Mouse (Mus musculus) CD4-positive, CD25-positive, alpha-beta regulatory T cell, adult 2 months (primary cell): ENCODE data around the gene Hint1.

Experiments
- DNase-seq: peaks from one replicate; pipeline ENCODE4 v3.0.0-alpha.2; 2012; ENCODE audit warnings: low read depth, low spot score

The Hint1 gene

GRCm38 (mm10) chr11:54861471-54862420, 4.4 kb upstream of the Hint1 start:
- peak; percentile 15 for DNase-seq

- peak; percentile 61 for DNase-seq
Measured at GRCm38 (mm10) chr11:54862621-54863520, 3.3 kb upstream of the Hint1 start.

- DNase-seq = peak; percentile 17
Measured at GRCm38 (mm10) chr11:54865330-54866085, 675 bp upstream of the Hint1 start.

GRCm38 (mm10) chr11:54867049-54867385, 834 bp downstream of the Hint1 start:
- DNase-seq = no peak

GRCm38 (mm10) chr11:54867903-54868434, 1.8 kb downstream of the Hint1 start:
- DNase-seq = peak; percentile 15

GRCm38 (mm10) chr11:54868445-54868844, 2.3 kb downstream of the Hint1 start:
- no peak for DNase-seq

- no peak for DNase-seq
Measured at GRCm38 (mm10) chr11:54869318-54869717, 3.1 kb downstream of the Hint1 start.

GRCm38 (mm10) chr11:54871831-54872537, 5.8 kb downstream of the Hint1 start:
- DNase-seq = no peak

GRCm38 (mm10) chr11:54876031-54876430, 9.8 kb downstream of the Hint1 start:
- no peak for DNase-seq

- DNase-seq = no peak
Measured at GRCm38 (mm10) chr11:54878893-54879292, 12.7 kb downstream of the Hint1 start.

- peak; percentile 85 for DNase-seq
Measured at GRCm38 (mm10) chr11:54879434-54879833, 13.3 kb downstream of the Hint1 start.

GRCm38 (mm10) chr11:54879922-54880321, 13.7 kb downstream of the Hint1 start:
- no peak for DNase-seq

- no peak for DNase-seq
Measured at GRCm38 (mm10) chr11:54881051-54881474, 14.9 kb downstream of the Hint1 start.

GRCm38 (mm10) chr11:54882671-54883070, 16.5 kb downstream of the Hint1 start:
- no peak for DNase-seq

- peak; percentile 46 for DNase-seq
Measured at GRCm38 (mm10) chr11:54884197-54884828, 18.1 kb downstream of the Hint1 start.

- DNase-seq = no peak
Measured at GRCm38 (mm10) chr11:54884937-54885336, 18.8 kb downstream of the Hint1 start.

GRCm38 (mm10) chr11:54885406-54885805, 19.2 kb downstream of the Hint1 start:
- no peak for DNase-seq

- DNase-seq = no peak
Measured at GRCm38 (mm10) chr11:54887927-54888326, 21.7 kb downstream of the Hint1 start.

GRCm38 (mm10) chr11:54891341-54891740, 25.2 kb downstream of the Hint1 start:
- no peak for DNase-seq

GRCm38 (mm10) chr11:54892091-54892490, 25.9 kb downstream of the Hint1 start:
- DNase-seq = no peak
